Mouse (Mus musculus) liver, embryonic 14.5 days (tissue): ENCODE measurements at regions not wholly inside any gene's neighbourhood (a gene's known extent, or its start where the extent isn't known, plus 50 kb on each side); places are given as distances from the start of the nearest gene placed in this dataset.

Experiments
- ATAC-seq: fragments of 200-750 bp; cut with Nextera tagmentation; 2 replicates; pipeline ENCODE4 v1.8.0; 2017; ENCODE audit warnings: moderate number of reproducible peaks, mild to moderate bottlenecking, moderate library complexity; ENCODE audit not compliant: insufficient read depth
- DNase-seq, 3 experiments: peaks; one replicate each; pipeline ENCODE4 v3.0.0-alpha.2; 2012 to 2013; ENCODE audit warnings: low read depth in 3 of 3, low spot score in 3 of 3
- H3K27ac ChIP-seq: fragments of 300-500 bp; sonication (generic); 2 replicates; pipeline ENCODE4 v1.5.1; 2014; ENCODE audit warnings: moderate library complexity, mild to moderate bottlenecking, control low read depth, inconsistent platforms
- H3K27me3 ChIP-seq: fragments of 300-500 bp; sonication (generic); 2 replicates; pipeline ENCODE4 v1.6.1; 2014; ENCODE audit warnings: mild to moderate bottlenecking, low read length, moderate library complexity; ENCODE audit not compliant: control insufficient read depth, insufficient read depth
- H3K36me3 ChIP-seq: fragments of 300-500 bp; sonication (generic); replicated peaks from 2 replicates; pipeline ENCODE4 v1.6.1; 2014; ENCODE audit warnings: low read depth; ENCODE audit not compliant: control insufficient read depth, insufficient read depth
- H3K4me1 ChIP-seq, 2 experiments: fragments of 200-500 bp in 1 of 2; fragments of 300-500 bp in 1 of 2; sonication (generic) in 1 of 2; replicated peaks; 2 replicates each; pipeline ENCODE4 v1.6.1; 2012 to 2014; ENCODE audit warnings: antibody characterized with exemption in 1 of 2, inconsistent platforms in 1 of 2, low read length in 1 of 2; ENCODE audit not compliant: control insufficient read depth in 2 of 2, insufficient read depth in 2 of 2
- H3K4me2 ChIP-seq: fragments of 300-500 bp; sonication (generic); 2 replicates; pipeline ENCODE4 v1.6.1; 2014; ENCODE audit warnings: low read depth, mild to moderate bottlenecking, control low read depth, moderate library complexity
- H3K4me3 ChIP-seq, 2 experiments: fragments of 200-500 bp in 1 of 2; fragments of 300-500 bp in 1 of 2; sonication (generic) in 1 of 2; 2 replicates each; pipeline ENCODE4 v1.5.1; 2012 to 2014; ENCODE audit warnings: low read depth in 2 of 2, low read length in 2 of 2, mild to moderate bottlenecking in 2 of 2, control low read depth in 1 of 2, inconsistent platforms in 1 of 2, moderate library complexity in 1 of 2; ENCODE audit not compliant: insufficient read depth in 1 of 2
- H3K9ac ChIP-seq: fragments of 300-500 bp; sonication (generic); replicated peaks from 2 replicates; pipeline ENCODE4 v1.6.1; 2014; ENCODE audit warnings: mild to moderate bottlenecking, control low read depth, moderate library complexity
- H3K9me3 ChIP-seq: fragments of 300-500 bp; sonication (generic); 2 replicates; pipeline ENCODE4 v1.6.1; 2016; ENCODE audit warnings: low read length, mixed read lengths; ENCODE audit not compliant: control insufficient read depth
- CTCF ChIP-seq: IDR thresholded peaks from 2 replicates; pipeline ENCODE4 v1.5.1; 2016; ENCODE audit warnings: antibody characterized with exemption, low read depth, control low read depth
- EP300 ChIP-seq: IDR thresholded peaks from 2 replicates; pipeline ENCODE4 v1.6.1; 2016; ENCODE audit warnings: antibody characterized with exemption, low read depth
- WGBS: fragments of 180-500 bp; shearing (Covaris S2); extraction: QIAGEN DNeasy Blood & Tissue Kit; methylation state at CpG from one replicate; pipeline ENCODE4 v1.1.7; 2014; ENCODE audit not compliant: insufficient replicate concordance; 5-methylcytosine and 5-hydroxymethylcytosine counted together

DNA sequence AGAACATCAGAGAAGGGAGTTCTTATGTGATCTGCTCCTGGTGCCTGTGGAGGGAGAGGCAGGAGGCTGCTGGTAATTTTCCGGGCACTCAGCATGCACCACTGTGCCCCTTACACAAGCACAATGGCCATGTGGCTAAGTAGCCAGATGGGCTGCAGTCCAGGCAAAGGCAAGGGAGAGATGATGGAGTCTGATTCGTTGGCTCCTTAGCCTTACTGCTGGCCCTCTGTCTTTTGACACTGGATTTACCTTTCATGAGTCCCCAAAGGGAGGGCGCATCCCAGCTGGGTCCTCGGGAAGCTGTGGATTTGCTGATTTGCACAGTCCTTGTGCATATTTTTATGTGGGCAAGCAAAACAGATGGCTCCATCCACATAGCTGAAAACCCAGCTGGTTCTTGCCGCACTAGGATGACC lies 75.6 kb upstream of the 1700025G04Rik start:
- H3K27ac ChIP-seq, result no peak overlapping the region
- no peak for DNase-seq
- no peaks in the 10 kb centered on the region for H3K27me3 ChIP-seq
- WGBS, result 68% methylated on average over 5 of the region's 5 CpGs
- no peak overlapping the region for H3K9ac ChIP-seq
- H3K9me3 ChIP-seq, result no peaks in the 10 kb centered on the region
- no peak overlapping the region for H3K4me3 ChIP-seq
- H3K4me1 ChIP-seq, result no peaks in the 10 kb centered on the region
- no peak overlapping the region for H3K4me2 ChIP-seq
- no peaks in the 10 kb centered on the region for H3K36me3 ChIP-seq
- ATAC-seq, result no peak
- no peak for TF ChIP-seq EP300
- TF ChIP-seq CTCF, result no peak

DNA sequence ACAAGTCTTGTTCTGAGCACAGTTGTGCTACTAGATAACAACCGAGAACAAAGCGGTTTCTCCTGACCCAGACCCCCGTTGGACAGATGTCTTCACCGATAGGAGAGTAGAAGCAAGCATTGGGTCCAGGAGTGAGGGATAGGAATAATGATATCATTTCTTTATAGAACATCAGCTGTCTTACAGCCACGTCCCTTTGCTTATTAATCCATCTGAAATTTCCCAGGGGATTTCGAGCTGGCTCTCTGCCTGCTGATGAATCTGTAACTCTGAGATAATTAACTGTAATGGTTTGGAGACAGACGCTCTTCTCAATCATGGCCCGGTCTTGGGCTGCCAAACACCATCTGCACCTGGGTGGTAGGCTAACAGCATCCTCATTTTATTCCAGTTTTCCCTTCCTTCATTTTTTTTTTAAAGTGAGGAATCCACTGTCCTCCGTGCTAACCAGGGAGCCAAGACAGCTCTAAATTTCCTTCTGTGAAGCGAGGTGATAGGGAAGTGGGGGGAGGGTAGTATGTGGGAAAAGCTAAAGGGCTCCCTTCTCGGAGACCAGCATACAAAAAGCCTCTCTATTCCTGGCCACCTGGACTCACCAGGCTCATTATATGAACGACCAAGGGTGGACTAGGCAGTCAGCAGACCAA lies 75.0 kb upstream of the 1700025G04Rik start:
- no peak overlapping the region for H3K4me3 ChIP-seq
- no peaks in the 10 kb centered on the region for H3K36me3 ChIP-seq
- no peak for DNase-seq
- TF ChIP-seq CTCF (no peak), EP300 (no peak)
- ATAC-seq, result no peak
- H3K4me1 ChIP-seq, result no peaks in the 10 kb centered on the region
- H3K9ac ChIP-seq, result no peak overlapping the region
- no peaks in the 10 kb centered on the region for H3K27me3 ChIP-seq
- H3K4me2 ChIP-seq, result no peak overlapping the region
- H3K27ac ChIP-seq, result no peak overlapping the region
- H3K9me3 ChIP-seq, result no peaks in the 10 kb centered on the region
- 46% methylated on average over 12 of the region's 12 CpGs for WGBS

GRCm38 (mm10) chr1:152164212-152164611 lies 74.3 kb upstream of the 1700025G04Rik start:
- Histone ChIP-seq H3K9me3 (no peaks in the 10 kb centered on the region), H3K36me3 (no peaks in the 10 kb centered on the region), H3K27ac (no peak overlapping the region), H3K9ac (no peak overlapping the region), H3K4me3 (no peak overlapping the region), H3K4me1 (no peaks in the 10 kb centered on the region), H3K4me2 (no peak overlapping the region), H3K27me3 (no peaks in the 10 kb centered on the region)
- 47% methylated on average over 5 of the region's 5 CpGs for WGBS
- ATAC-seq (no peak), DNase-seq (no peak)
- TF ChIP-seq CTCF, result no peak
- TF ChIP-seq EP300, result no peak

DNA sequence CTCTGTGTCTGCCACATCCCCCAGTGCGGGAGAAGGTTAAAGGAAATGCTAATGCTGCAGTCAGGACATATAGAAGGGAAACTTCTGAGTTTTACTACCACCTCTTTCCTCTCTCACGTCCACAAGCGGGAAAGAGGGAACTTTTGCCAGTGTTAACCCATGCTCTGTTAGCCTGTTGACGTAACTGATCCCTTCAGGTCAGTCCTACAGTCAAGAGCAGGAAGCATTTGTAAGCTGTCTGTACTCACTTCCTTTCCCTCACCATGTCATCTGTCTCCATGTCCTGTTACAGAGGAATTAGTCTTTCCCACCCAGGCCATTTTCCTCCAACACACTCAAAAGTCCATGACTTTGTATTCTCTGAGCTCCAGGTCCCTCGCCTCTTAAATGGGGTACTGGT lies 62.5 kb upstream of the 1700025G04Rik start:
- 27% methylated on average over 5 of the region's 5 CpGs for WGBS

DNA sequence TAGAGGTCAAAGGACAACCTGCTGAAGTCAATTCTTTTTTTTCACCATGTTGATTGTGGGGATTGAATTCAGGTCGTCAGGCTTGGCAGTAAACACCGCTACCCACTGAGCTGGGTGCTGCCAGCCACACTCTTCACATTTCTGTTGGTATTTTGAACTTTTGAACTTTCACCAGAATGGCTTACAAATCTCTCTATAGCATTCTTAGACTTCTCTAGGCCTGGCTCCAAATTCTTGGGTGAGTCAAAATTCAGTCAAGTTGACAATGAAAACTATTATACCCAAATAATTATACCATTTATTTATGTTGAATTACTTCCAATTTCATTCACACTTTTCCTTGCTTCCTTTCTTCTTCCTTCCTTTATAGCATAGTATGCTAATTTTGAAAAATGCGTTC lies 58.8 kb upstream of the 1700025G04Rik start:
- Histone ChIP-seq H3K4me3 (no peak overlapping the region), H3K27ac (no peak overlapping the region), H3K9me3 (no peaks in the 10 kb centered on the region), H3K9ac (no peak overlapping the region), H3K27me3 (no peaks in the 10 kb centered on the region), H3K4me1 (no peaks in the 10 kb centered on the region), H3K4me2 (no peak overlapping the region), H3K36me3 (no peaks in the 10 kb centered on the region)
- DNase-seq (no peak), ATAC-seq (no peak)
- TF ChIP-seq EP300 (no peak), CTCF (no peak)
- 64% methylated on average over 3 of the region's 3 CpGs for WGBS

More for the DNA sequence above, 62.5 kb upstream of the 1700025G04Rik start:
- no peak overlapping the region for H3K4me2 ChIP-seq
- H3K4me3 ChIP-seq, result no peak overlapping the region
- no peak for ATAC-seq
- H3K36me3 ChIP-seq, result no peaks in the 10 kb centered on the region
- no peaks in the 10 kb centered on the region for H3K27me3 ChIP-seq
- no peak overlapping the region for H3K27ac ChIP-seq
- H3K4me1 ChIP-seq, result no peaks in the 10 kb centered on the region
- DNase-seq, result no peak
- TF ChIP-seq EP300 (no peak), CTCF (no peak)
- no peak overlapping the region for H3K9ac ChIP-seq
- no peaks in the 10 kb centered on the region for H3K9me3 ChIP-seq
